Mouse (Mus musculus) embryonic facial prominence, embryonic 14.5 days (tissue): ENCODE results near the gene Btg1-ps1. TPM values are rescaled to one million over a fixed set of nuclear protein-coding genes. Genes with fewer than 3 reads are reported as not detected.
"Not testable (repeated sequence)": the region's sequence is repeated elsewhere in the genome, so short reads cannot be mapped to it uniquely, and the experiment has no call there.

Experiments
- ATAC-seq: fragments of 200-750 bp; cut with Nextera tagmentation; 2 replicates; pipeline ENCODE4 v1.8.0; 2017; ENCODE audit warnings: low read depth, moderate number of reproducible peaks, moderate TSS enrichment
- DNase-seq: peaks from one replicate; pipeline ENCODE4 v3.0.0-alpha.2; 2015; ENCODE audit warnings: low spot score
- H3K27ac ChIP-seq: fragments of 300-500 bp; sonication (generic); replicated peaks from 2 replicates; pipeline ENCODE4 v1.5.1; 2014; ENCODE audit warnings: low read depth, mild to moderate bottlenecking, low read length, moderate library complexity
- H3K27me3 ChIP-seq: fragments of 300-500 bp; sonication (generic); replicated peaks from 2 replicates; pipeline ENCODE4 v1.6.1; 2014; ENCODE audit warnings: low read length; ENCODE audit not compliant: control insufficient read depth, insufficient read depth
- H3K36me3 ChIP-seq: fragments of 300-500 bp; sonication (generic); 2 replicates; pipeline ENCODE4 v1.6.1; 2014; ENCODE audit warnings: low read length, mixed read lengths; ENCODE audit not compliant: control insufficient read depth, insufficient read depth
- H3K4me1 ChIP-seq: fragments of 300-500 bp; sonication (generic); 2 replicates; pipeline ENCODE4 v1.6.1; 2014; ENCODE audit warnings: antibody characterized with exemption, low read length; ENCODE audit not compliant: control insufficient read depth, insufficient read depth
- H3K4me2 ChIP-seq: fragments of 300-500 bp; sonication (generic); 2 replicates; pipeline ENCODE4 v1.6.1; 2014; ENCODE audit warnings: low read depth, mild to moderate bottlenecking, low read length, moderate library complexity, mixed read lengths
- H3K4me3 ChIP-seq: fragments of 300-500 bp; sonication (generic); 2 replicates; pipeline ENCODE4 v1.5.1; 2014; ENCODE audit warnings: low read depth, mild to moderate bottlenecking, low read length
- H3K9ac ChIP-seq: fragments of 300-500 bp; sonication (generic); 2 replicates; pipeline ENCODE4 v1.6.1; 2014; ENCODE audit warnings: low read depth, mild to moderate bottlenecking, low read length, moderate library complexity, mixed read lengths
- H3K9me3 ChIP-seq: fragments of 300-500 bp; sonication (generic); 2 replicates; pipeline ENCODE4 v1.6.1; 2016; ENCODE audit warnings: low read length; ENCODE audit not compliant: control insufficient read depth
- whole genome bisulfite sequencing: fragments of 180-500 bp; shearing (Covaris S2); extraction: QIAGEN DNeasy Blood & Tissue Kit; methylation state at CpG from one replicate; pipeline ENCODE4 v1.1.7; 2014; 5-methylcytosine and 5-hydroxymethylcytosine counted together
- polyA plus RNA-seq: library from polyadenylated mRNA; unstranded; fragments of >200 nt; fragmentation: Nextera tagmentation; extraction: Ambion mirVana; gene quantifications from 2 replicates; pipeline ENCODE4 v1.2.1, GENCODE M21; 2014

The Btg1-ps1 gene
- polyA plus RNA-seq, result not detected in 2 replicates

GRCm38 (mm10) chrX:38018597-38018996, at the start of gene Btg1-ps1:
Gene Btg1-ps1 (minus strand): TSS chrX:38018815.
- ATAC-seq, H3K4me1 ChIP-seq, H3K4me3 ChIP-seq, H3K36me3 ChIP-seq, H3K9ac ChIP-seq, H3K27ac ChIP-seq, DNase-seq, H3K4me2 ChIP-seq, H3K27me3 ChIP-seq, H3K9me3 ChIP-seq: not testable (repeated sequence)

GRCm38 (mm10) chrX:38066175-38066574, 47.6 kb upstream of the Btg1-ps1 start, which contains the start of gene Rhox10:
Gene Rhox10 (plus strand): TSS chrX:38066475.
- no peaks in the 10 kb centered on the region for H3K27me3 ChIP-seq
- no peak within 1 kb of the TSS for H3K9ac ChIP-seq
- no peak for DNase-seq
- no peaks in the 10 kb centered on the region for H3K9me3 ChIP-seq
- no peak for ATAC-seq
- H3K4me3 ChIP-seq, result no peak within 1 kb of the TSS
- no peaks in the 10 kb centered on the region for H3K4me1 ChIP-seq
- H3K27ac ChIP-seq, result no peak within 1 kb of the TSS
- WGBS, result 90% methylated on average over 11 of the region's 11 CpGs
- H3K36me3 ChIP-seq, result no peaks in the 10 kb centered on the region
- H3K4me2 ChIP-seq, result no peak within 1 kb of the TSS

- peak; percentile 8 for DNase-seq
- 0% methylated on average over 1 of the region's 1 CpGs for WGBS
- no peaks in the 10 kb centered on the region for H3K4me1 ChIP-seq
Observed at GRCm38 (mm10) chrX:38061544-38061943, 42.9 kb upstream of the Btg1-ps1 start.

GRCm38 (mm10) chrX:38043014-38043413, 24.4 kb upstream of the Btg1-ps1 start, which contains the start of gene Btg1-ps2:
Gene Btg1-ps2 (minus strand): TSS chrX:38043114.
- H3K9ac ChIP-seq, H3K36me3 ChIP-seq, DNase-seq, ATAC-seq, H3K4me2 ChIP-seq, H3K9me3 ChIP-seq, H3K4me1 ChIP-seq, H3K4me3 ChIP-seq, H3K27ac ChIP-seq, H3K27me3 ChIP-seq: not testable (repeated sequence)

More at GRCm38 (mm10) chrX:38061544-38061943, 42.9 kb upstream of the Btg1-ps1 start:
- Histone ChIP-seq H3K9ac (no peak overlapping the region), H3K9me3 (no peaks in the 10 kb centered on the region), H3K4me3 (no peak overlapping the region), H3K4me2 (no peak overlapping the region), H3K27ac (no peak overlapping the region), H3K36me3 (no peaks in the 10 kb centered on the region), H3K27me3 (no peaks in the 10 kb centered on the region)
- no peak for ATAC-seq

- Histone ChIP-seq H3K9ac (no peak overlapping the region), H3K4me2 (no peak overlapping the region), H3K4me3 (no peak overlapping the region), H3K27me3 (no peaks in the 10 kb centered on the region), H3K27ac (no peak overlapping the region), H3K4me1 (no peaks in the 10 kb centered on the region), H3K9me3 (no peaks in the 10 kb centered on the region), H3K36me3 (no peaks in the 10 kb centered on the region)
- DNase-seq, result no peak
- no peak for ATAC-seq
- WGBS, result 93% methylated on average over 4 of the region's 5 CpGs
Observed at GRCm38 (mm10) chrX:38039666-38040065, 21.1 kb upstream of the Btg1-ps1 start.

GRCm38 (mm10) chrX:38033841-38034240, 15.2 kb upstream of the Btg1-ps1 start:
- ATAC-seq (no peak), DNase-seq (no peak)
- no peaks in the 10 kb centered on the region for H3K27me3 ChIP-seq
- no peak overlapping the region for H3K4me3 ChIP-seq
- no peak overlapping the region for H3K4me2 ChIP-seq
- 57% methylated on average over 2 of the region's 2 CpGs for WGBS
- H3K36me3 ChIP-seq, result no peaks in the 10 kb centered on the region
- no peak overlapping the region for H3K27ac ChIP-seq
- H3K4me1 ChIP-seq, result no peaks in the 10 kb centered on the region
- H3K9me3 ChIP-seq, result no peaks in the 10 kb centered on the region
- H3K9ac ChIP-seq, result no peak overlapping the region

- H3K4me3 ChIP-seq, result no peak overlapping the region
- H3K9ac ChIP-seq, result no peak overlapping the region
- H3K4me1 ChIP-seq, result no peaks in the 10 kb centered on the region
- ATAC-seq (no peak), DNase-seq (no peak)
- H3K27me3 ChIP-seq, result no peaks in the 10 kb centered on the region
- no peaks in the 10 kb centered on the region for H3K9me3 ChIP-seq
- H3K4me2 ChIP-seq, result no peak overlapping the region
- no peaks in the 10 kb centered on the region for H3K36me3 ChIP-seq
- no peak overlapping the region for H3K27ac ChIP-seq
- 71% methylated on average over 2 of the region's 2 CpGs for WGBS
Observed at GRCm38 (mm10) chrX:38008756-38009155, 9.9 kb downstream of the Btg1-ps1 start.

Other genes with a start within 250 kb of the Btg1-ps1 start
- 0.63 and 1.7 TPM in 2 replicates for gene Rhox5, start 214.0 kb downstream of the Btg1-ps1 start, polyA plus RNA-seq
- 0.33 and 0.41 TPM in 2 replicates for gene Rhox6, start 191.9 kb downstream of the Btg1-ps1 start, polyA plus RNA-seq
- not detected in 2 replicates for gene Rhox7a, start 187.1 kb downstream of the Btg1-ps1 start, polyA plus RNA-seq
- not detected in 2 replicates for gene Rhox8, start 139.9 kb downstream of the Btg1-ps1 start, polyA plus RNA-seq
- not detected in 2 replicates for gene Rhox7b, start 121.6 kb downstream of the Btg1-ps1 start, polyA plus RNA-seq
- gene Rhox9, start 117.0 kb downstream of the Btg1-ps1 start, polyA plus RNA-seq, result not detected in 2 replicates
- not detected in 2 replicates for gene Btg1-ps2, start 24.3 kb upstream of the Btg1-ps1 start, polyA plus RNA-seq
- not detected in 2 replicates for gene Rhox10, start 47.7 kb upstream of the Btg1-ps1 start, polyA plus RNA-seq
- gene Rhox11, start 66.3 kb upstream of the Btg1-ps1 start, polyA plus RNA-seq, result not detected in 2 replicates
- gene Rhox12, start 92.1 kb upstream of the Btg1-ps1 start, polyA plus RNA-seq, result not detected in 2 replicates
- not detected in 2 replicates for gene Rhox13, start 102.4 kb upstream of the Btg1-ps1 start, polyA plus RNA-seq
- gene Zbtb33, start 171.0 kb upstream of the Btg1-ps1 start, polyA plus RNA-seq, result 4.6 and 4.9 TPM in 2 replicates
- gene Tmem255a, start 233.6 kb upstream of the Btg1-ps1 start, polyA plus RNA-seq, result 44.9 and 48.6 TPM in 2 replicates